Mouse (Mus musculus) right cerebral cortex, postnatal 36 days (tissue): ENCODE data around the gene Xpr1.
"Not testable (repeated sequence)": the region's sequence is repeated elsewhere in the genome, so short reads cannot be mapped to it uniquely, and the experiment has no call there.

Experiments used
- DNase-seq, 2 experiments: peaks; one replicate each; pipeline ENCODE4 v3.0.0; 2022; ENCODE audit warnings: low spot score in 2 of 2, mixed read lengths in 1 of 2

Gene Xpr1

GRCm38 (mm10) chr1:155335963-155336362 is 81.3 kb downstream of the Xpr1 start:
- DNase-seq = no peak

- no peak for DNase-seq
Measured at GRCm38 (mm10) chr1:155322183-155322582, 95.0 kb downstream of the Xpr1 start.

- no peak for DNase-seq
Measured at GRCm38 (mm10) chr1:155320091-155320833, 97.0 kb downstream of the Xpr1 start.

- DNase-seq = no peak
Measured at GRCm38 (mm10) chr1:155319513-155319912, 97.7 kb downstream of the Xpr1 start.

GRCm38 (mm10) chr1:155311672-155312071 is 105.5 kb downstream of the Xpr1 start:
- no peak for DNase-seq

- no peak for DNase-seq
Measured at GRCm38 (mm10) chr1:155306879-155307278, 110.3 kb downstream of the Xpr1 start.

- no peak for DNase-seq
Measured at GRCm38 (mm10) chr1:155303402-155303801, 113.8 kb downstream of the Xpr1 start.

- DNase-seq = no peak
Measured at GRCm38 (mm10) chr1:155297615-155298014, 119.6 kb downstream of the Xpr1 start.

GRCm38 (mm10) chr1:155297203-155297602 is 120.0 kb downstream of the Xpr1 start:
- no peak for DNase-seq

GRCm38 (mm10) chr1:155293446-155293845 is 123.8 kb downstream of the Xpr1 start:
- DNase-seq = no peak

GRCm38 (mm10) chr1:155289411-155289810 is 127.8 kb downstream of the Xpr1 start:
- no peak for DNase-seq

- no peak for DNase-seq
Measured at GRCm38 (mm10) chr1:155288033-155288432, 129.2 kb downstream of the Xpr1 start.

- DNase-seq = no peak
Measured at GRCm38 (mm10) chr1:155283808-155284207, 133.4 kb downstream of the Xpr1 start.

- peak; percentile 33 to 68 for DNase-seq
Measured at GRCm38 (mm10) chr1:155281003-155281793, 136.0 kb downstream of the Xpr1 start.

- DNase-seq = peak in 1 of 2 experiments; percentile 34
Measured at GRCm38 (mm10) chr1:155280306-155280705, 136.9 kb downstream of the Xpr1 start.

GRCm38 (mm10) chr1:155276381-155277033 is 140.7 kb downstream of the Xpr1 start:
- no peak for DNase-seq

GRCm38 (mm10) chr1:155275793-155276192 is 141.4 kb downstream of the Xpr1 start:
- DNase-seq = no peak

- no peak for DNase-seq
Measured at GRCm38 (mm10) chr1:155274976-155275375, 142.2 kb downstream of the Xpr1 start.

GRCm38 (mm10) chr1:155272953-155273352 is 144.3 kb downstream of the Xpr1 start:
- DNase-seq = no peak

- not testable (repeated sequence) for DNase-seq
Measured at GRCm38 (mm10) chr1:155262496-155262895, 154.7 kb downstream of the Xpr1 start.

- no peak for DNase-seq
Measured at GRCm38 (mm10) chr1:155254309-155254708, 162.9 kb downstream of the Xpr1 start.

- no peak for DNase-seq
Measured at GRCm38 (mm10) chr1:155253126-155253525, 164.1 kb downstream of the Xpr1 start.
